Mouse (Mus musculus) neural tube, embryonic 11.5 days (tissue): ENCODE measurements around the gene Fbxo22. TPM values are rescaled to one million over a fixed set of nuclear protein-coding genes. Genes with fewer than 3 reads are reported as not detected.

Experiments
- polyA plus RNA-seq: library from polyadenylated mRNA; unstranded; fragments of >200 nt; fragmentation: Nextera tagmentation; extraction: Ambion mirVana; gene quantifications from 2 replicates; pipeline ENCODE4 v1.2.1, GENCODE M21; 2014

The Fbxo22 gene
- polyA plus RNA-seq, 1 experiment from 2014 or later = 78.0 TPM

Other genes with a start within 250 kb of the Fbxo22 start
- gene Chrna5, start 228.0 kb upstream of the Fbxo22 start, polyA plus RNA-seq = 4.8 and 5.2 TPM in 2 replicates
- gene Chrna3, start 182.4 kb upstream of the Fbxo22 start, polyA plus RNA-seq = 35.0 and 37.5 TPM in 2 replicates
- 5.4 and 6.2 TPM in 2 replicates for gene Chrnb4, start 160.1 kb upstream of the Fbxo22 start, polyA plus RNA-seq
- gene Ube2q2, start 60.1 kb upstream of the Fbxo22 start, polyA plus RNA-seq = 51.6 and 55.9 TPM in 2 replicates
- 1.1 and 1.6 TPM in 2 replicates for gene Nrg4, start 117.9 kb downstream of the Fbxo22 start, polyA plus RNA-seq
- gene Tmem266, start 118.0 kb downstream of the Fbxo22 start, polyA plus RNA-seq = 0.62 and 0.89 TPM in 2 replicates